ENCODE assay signal across 8 mouse cellular contexts in genomic region chr9:45055082-45055713, GRCm38 (mm10). TPM values are rescaled to one million over a fixed set of nuclear protein-coding genes. Genes with fewer than 3 reads are reported as not detected.
DNase-seq lines count a peak whose midpoint lies in the region; ATAC-seq and TF ChIP-seq lines count a peak whose summit lies in the region.

Mpzl3 (plus strand) TSS chr9:45055186.

- DNase-seq in G1E (ENCODE audit: low spot score), result peak; percentile 69
- peak; percentile 95 for DNase-seq in cerebellum, adult 9-10 months
- DNase-seq in frontal cortex, postnatal 14 days (ENCODE audit: low spot score in 2 of 2), result peak; percentile 79 to 83
- peak; percentile 82 to 83 for DNase-seq in layer of hippocampus, postnatal 25 days (ENCODE audit: extremely low spot score in 1 of 2, low spot score in 1 of 2)
- peak; percentile 82 for DNase-seq in lung, postnatal 14 days
- peak; percentile 93 for DNase-seq in retina, adult 2 months (ENCODE audit: low read depth, low spot score)
- peak; percentile 89 for DNase-seq in thymus, postnatal 25 days

- no peaks in the 10 kb centered on the region; the same call in 1 of the 2 replicates for H3K4me1 ChIP-seq in G1E (ENCODE audit: insufficient read depth, low read depth, low read length)
- H3K4me1 ChIP-seq in hindbrain, embryonic 13.5 days (replicated peaks), result no peaks in the 10 kb centered on the region; the same call in 1 of the 2 replicates

- H3K4me3 ChIP-seq in G1E (ENCODE audit: low read depth, low read length), result peak within 1 kb of the TSS; percentile 89
- H3K4me3 ChIP-seq in hindbrain, embryonic 13.5 days, result peak within 1 kb of the TSS; percentile 60

- peak within 1 kb of the TSS; percentile 62 for H3K4me2 ChIP-seq in hindbrain, embryonic 13.5 days

- no peak for TF ChIP-seq CTCF in G1E (IDR thresholded peaks at IDR 0.05; ENCODE audit: low read depth, low read length)

- H3K36me3 ChIP-seq in G1E (replicated peaks), result no peaks in the 10 kb centered on the region
- H3K36me3 ChIP-seq in hindbrain, embryonic 13.5 days, result no peaks in the 10 kb centered on the region

- under 1% methylated on average over 33 of the region's 33 CpGs for WGBS in hindbrain, embryonic 13.5 days

- H3K27ac ChIP-seq in hindbrain, embryonic 13.5 days, result peak within 1 kb of the TSS; percentile 100

- ATAC-seq in G1E (ENCODE audit: extremely low read depth, insufficient number of reproducible peaks, low FRiP score, poor library complexity, severe bottlenecking), result peak; percentile 84
- peak; percentile 99 for ATAC-seq in hindbrain, embryonic 13.5 days (ENCODE audit: low FRiP score)

- H3K27me3 ChIP-seq in G1E (ENCODE audit: insufficient read depth, low read length), result peaks cover 2% of the 10 kb centered on the region
- peaks cover 64% of the 10 kb centered on the region for H3K27me3 ChIP-seq in hindbrain, embryonic 13.5 days

- no peaks in the 10 kb centered on the region for H3K9me3 ChIP-seq in G1E (replicated peaks)
- no peaks in the 10 kb centered on the region for H3K9me3 ChIP-seq in hindbrain, embryonic 13.5 days

- peak within 1 kb of the TSS; percentile 75 for H3K9ac ChIP-seq in hindbrain, embryonic 13.5 days

RNA-seq across cellular contexts. Expression of gene Mpzl3, which starts in this region (rescaled TPM):
- total RNA-seq in G1E (2014; fragmentation: Nextera tagmentation) (1.2 and 2.8 TPM in 2 replicates), G1E (2017) (1.5 and 1.7 TPM in 2 replicates)
- polyA plus RNA-seq in G1E (2012), result 0.04 and 0.08 TPM in 2 replicates
- polyA plus RNA-seq in hindbrain, embryonic 13.5 days (2015; fragmentation: Nextera tagmentation; extraction: Ambion mirVana), result 1.2 and 1.9 TPM in 2 replicates
- total RNA-seq in layer of hippocampus, postnatal 25 days (2021), result 1 to 10 TPM; 4.3 to 5.3 TPM

Comparison
In these comparisons a context has a peak if more than half of its experiments do, and no peak if none do; other contexts are left out.
1. Peak in every context shown above with its lines: DNase-seq, ATAC-seq, H3K4me3 ChIP-seq and H3K27ac ChIP-seq.